Mouse (Mus musculus) lung, postnatal 10 days (tissue): ENCODE data around the gene Klrc3.
A peak's percentile ranks its signal among the peaks of the same experiment; 100 is the strongest.
"Not testable (repeated sequence)": the region's sequence is repeated elsewhere in the genome, so short reads cannot be mapped to it uniquely, and the experiment has no call there.

Experiments
- DNase-seq: peaks from one replicate; pipeline ENCODE4 v3.0.0; 2021

The Klrc3 gene

DNA sequence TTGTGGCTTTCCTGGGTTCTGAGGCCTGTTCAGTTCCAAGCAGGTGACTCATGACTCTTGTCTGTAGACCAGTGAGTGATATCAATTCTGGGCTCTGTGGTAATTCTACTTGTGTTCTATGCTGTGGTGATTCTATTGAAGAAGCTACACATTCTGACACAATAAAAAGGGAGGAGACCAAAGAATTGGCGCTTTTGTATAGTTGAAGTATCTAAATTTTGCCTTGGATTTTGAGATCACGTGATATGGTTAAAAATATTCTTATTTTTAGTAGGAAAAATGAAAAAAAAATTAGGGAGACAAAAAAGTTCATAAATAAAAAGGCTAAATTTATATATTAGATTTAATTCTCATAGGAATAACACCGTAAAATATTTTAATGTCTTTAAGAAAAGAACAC, at the start of gene Klrc3:
Gene Klrc3, minus strand, starts transcription at position 101 of the 400 bp plus-strand sequence.
- DNase-seq, result not testable (repeated sequence)

DNA sequence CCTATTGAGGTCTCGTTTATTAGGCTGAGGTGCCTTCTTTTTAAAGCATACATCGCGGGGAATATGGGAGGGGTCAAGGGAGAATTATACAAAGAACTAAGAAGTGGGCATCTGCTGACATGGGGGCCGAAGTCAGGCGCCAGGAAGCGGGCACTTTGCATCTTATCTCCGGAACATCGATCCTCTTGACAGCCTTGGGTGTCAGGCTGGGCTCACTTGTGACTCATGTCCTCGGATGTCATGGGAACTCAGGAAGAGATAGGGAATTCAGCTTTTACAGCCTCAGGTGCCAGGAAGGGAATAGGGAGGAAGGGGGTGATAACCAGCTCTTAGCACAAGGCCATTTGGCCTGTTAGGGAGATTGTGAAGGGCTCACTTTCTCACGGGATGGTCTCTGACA, 48.3 kb upstream of the Klrc3 start:
- DNase-seq, result not testable (repeated sequence)

DNA sequence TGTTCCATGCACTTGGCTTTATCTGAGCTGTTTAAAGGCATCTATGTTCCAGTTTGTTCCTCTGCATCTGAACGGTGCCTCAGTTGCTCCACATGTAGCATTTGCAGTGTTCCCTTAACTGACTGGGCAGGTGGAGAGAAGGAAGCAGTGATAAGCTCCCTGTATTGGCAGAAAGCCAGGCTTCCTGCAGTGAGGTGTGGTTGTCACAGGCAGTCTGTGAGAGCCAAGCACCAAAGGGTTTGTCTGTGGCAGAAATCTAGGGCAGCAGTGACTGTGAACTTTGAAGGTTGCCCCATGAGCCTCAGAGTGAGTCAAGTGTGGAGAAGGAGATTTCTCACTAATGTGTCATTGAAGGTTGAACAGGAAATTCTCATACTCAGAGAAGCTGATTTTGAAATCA, 37.2 kb upstream of the Klrc3 start:
- DNase-seq, result peak; percentile 1

DNA sequence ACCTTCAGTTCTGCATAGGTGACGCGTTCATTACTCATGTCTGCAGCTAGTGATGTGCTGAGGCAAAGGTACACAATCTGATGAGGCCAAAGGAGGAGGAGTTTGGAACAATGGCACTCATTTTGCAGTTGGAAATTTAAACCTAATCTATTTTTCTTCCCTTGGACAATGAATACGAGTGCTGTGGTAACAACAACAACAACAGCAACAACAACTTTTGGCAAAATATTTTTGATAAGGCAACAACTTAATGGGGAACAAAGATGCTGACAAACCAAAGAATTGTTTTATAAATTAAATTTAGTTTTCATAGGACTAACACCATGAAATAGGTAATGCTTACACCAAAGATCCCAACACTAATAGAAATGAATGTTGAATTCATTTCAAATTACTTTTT, 35.7 kb upstream of the Klrc3 start, which contains the start of gene Klrc1:
Gene Klrc1, minus strand, starts transcription at position 101 of the 400 bp plus-strand sequence.
- DNase-seq, result no peak

DNA sequence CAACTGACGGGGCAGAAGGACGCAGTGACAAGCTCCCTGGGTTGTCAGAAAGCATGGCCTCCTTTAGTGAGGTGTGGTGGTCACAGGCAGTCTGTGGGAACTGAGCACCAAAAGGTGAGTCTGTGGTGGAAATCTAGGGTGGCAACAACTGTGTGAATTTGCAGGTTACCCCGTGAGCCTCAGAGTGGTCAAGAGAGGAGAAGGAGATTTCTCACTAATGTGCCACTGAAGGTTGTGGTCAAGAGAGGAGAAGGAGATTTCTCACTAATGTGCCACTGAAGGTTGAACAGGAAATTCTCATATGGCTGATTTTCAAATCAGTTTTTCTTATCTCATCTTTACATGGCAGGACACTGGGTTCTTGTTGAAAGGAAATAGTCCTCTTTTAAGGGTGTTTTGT, 18.2 kb upstream of the Klrc3 start:
- not testable (repeated sequence) for DNase-seq

DNA sequence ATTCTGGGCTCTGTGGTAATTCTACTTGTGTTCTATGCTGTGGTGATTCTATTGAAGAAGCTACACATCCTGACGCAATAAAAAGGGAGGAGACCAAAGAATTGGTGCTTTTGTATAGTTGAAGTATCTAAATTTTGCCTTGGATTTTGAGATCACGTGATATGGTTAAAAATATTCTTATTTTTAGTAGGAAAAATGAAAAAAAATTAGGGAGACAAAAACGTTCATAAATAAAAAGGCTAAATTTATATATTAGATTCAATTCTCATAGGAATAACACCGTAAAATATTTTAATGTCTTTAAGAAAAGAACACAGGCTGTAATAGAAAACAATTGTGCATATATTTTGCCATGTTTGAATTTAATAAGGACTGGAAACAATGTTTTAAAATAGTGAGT, 17.5 kb upstream of the Klrc3 start, which contains the start of gene Klrc2:
Gene Klrc2, minus strand, starts transcription at position 101 of the 400 bp plus-strand sequence.
- DNase-seq, result not testable (repeated sequence)

DNA sequence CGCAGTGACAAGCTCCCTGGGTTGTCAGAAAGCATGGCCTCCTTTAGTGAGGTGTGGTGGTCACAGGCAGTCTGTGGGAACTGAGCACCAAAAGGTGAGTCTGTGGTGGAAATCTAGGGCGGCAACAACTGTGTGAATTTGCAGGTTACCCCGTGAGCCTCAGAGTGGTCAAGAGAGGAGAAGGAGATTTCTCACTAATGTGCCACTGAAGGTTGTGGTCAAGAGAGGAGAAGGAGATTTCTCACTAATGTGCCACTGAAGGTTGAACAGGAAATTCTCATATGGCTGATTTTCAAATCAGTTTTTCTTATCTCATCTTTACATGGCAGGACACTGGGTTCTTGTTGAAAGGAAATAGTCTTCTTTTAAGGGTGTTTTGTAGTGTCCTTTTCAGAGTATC, 917 bp upstream of the Klrc3 start:
- DNase-seq, result not testable (repeated sequence)

DNA sequence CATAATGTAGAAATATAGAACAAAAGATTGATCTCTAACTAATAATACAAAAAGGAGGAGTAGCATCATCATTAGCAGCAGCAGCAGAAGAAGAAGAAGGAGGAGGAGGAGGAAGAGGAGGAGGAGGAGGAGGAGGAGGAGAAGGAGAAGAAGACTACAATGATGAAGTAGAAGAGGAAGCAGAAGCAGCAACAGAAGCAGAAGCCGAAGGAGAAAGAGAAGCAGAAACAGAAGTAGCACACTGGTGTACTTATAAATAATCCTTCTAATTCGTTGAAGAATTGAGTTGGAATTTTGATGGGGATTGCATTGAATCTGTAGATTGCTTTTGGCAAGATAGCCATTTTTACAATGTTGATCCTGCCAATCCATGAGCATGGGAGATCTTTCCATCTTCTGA, 12.1 kb downstream of the Klrc3 start:
- not testable (repeated sequence) for DNase-seq

DNA sequence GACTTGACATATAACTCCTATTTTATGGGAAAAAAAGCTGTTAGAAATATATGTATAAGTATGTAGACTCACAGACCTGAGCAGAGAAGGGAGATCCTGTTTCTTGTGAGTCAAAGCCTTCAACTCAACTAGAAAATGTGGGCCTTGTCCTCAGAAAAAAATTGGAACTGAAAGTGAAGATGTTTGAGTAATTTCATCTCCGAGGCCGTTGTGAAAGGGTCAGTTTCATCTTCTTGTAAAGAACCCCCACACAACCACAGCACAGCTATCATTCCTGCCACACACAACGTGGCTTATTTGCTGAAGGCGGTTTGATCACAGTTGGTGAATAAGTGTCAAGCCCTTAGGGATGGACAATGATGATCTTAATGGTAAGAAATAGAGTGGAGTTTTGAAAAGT, 19.4 kb downstream of the Klrc3 start, which contains the start of gene Klrk1:
Gene Klrk1, minus strand, starts transcription at position 130 of the 400 bp plus-strand sequence.
- DNase-seq, result no peak

DNA sequence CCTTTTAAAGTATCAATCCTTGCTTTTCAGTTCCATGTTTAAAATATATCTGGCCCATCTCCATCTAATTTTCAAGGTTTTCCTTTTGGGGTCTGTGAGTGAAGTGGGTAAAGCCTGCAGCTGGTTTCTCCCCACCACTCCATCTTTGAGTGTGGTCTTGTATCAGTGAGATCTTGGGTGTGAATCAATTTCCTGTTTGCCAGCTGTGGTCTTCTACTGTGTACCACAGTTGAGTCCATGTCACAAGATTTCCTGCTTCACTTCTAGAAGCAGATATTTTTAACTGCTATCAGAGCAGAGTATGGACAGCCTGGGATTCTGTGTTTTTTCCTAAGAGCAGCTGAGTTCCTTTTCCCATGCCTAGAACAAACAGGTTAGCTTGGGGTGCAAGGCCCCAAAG, 34.8 kb downstream of the Klrc3 start:
- DNase-seq, result no peak

DNA sequence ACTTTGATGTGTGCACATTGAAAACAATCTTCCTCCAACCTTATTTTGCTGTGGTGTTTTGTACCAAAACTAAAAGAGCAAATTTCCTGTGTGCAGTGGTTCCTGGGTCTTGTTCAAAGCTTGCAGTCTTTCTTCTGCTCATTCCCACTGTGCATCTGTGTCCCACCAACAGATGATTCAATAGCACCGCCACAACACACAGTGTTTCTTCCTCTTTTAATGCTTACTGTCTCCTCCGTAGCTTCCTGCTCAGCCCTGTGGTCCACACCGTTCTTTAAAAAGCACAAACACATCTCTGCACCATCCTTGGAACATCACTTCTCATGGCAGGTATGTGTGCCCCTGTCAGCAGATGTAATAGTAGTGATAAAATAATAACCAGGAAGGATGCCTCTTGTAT, 51.6 kb downstream of the Klrc3 start, which contains the start of gene Klrd1:
Gene Klrd1, plus strand, starts transcription at position 275 of the 400 bp plus-strand sequence.
- no peak for DNase-seq
